Mouse (Mus musculus) liver (tissue): ENCODE results near the gene Csnk1g1.

Experiments
- DNase-seq: peaks from one replicate; pipeline ENCODE4 v3.0.0-alpha.2; 2020; ENCODE audit warnings: mixed read lengths

The Csnk1g1 gene

GRCm38 (mm10) chr9:65908394-65909300 is at the start of gene Csnk1g1, which contains the start of gene Trip4:
Csnk1g1 (plus strand) TSS chr9:65908924.
Trip4 (minus strand) TSS chr9:65908794.
- DNase-seq = peak; percentile 92

DNA sequence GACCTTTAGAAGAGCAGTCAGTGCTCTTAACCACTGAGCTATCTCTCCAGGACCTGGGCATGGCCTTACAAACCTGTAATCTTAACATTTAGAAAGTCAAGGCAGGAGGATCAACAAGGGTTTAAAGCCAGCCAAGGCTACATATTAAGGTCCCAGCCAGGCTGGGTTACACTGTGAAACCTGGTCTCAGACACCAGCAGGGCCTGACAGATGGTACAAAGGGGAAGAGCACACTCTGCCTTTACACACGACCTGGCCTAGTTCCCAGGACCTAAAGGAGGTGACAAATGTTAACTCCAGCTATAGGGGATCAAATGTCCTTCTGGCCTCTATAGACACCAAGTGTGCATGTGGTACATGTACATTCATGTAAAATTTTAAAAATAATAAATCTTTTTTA is 49.1 kb upstream of the Csnk1g1 start:
- no peak for DNase-seq

DNA sequence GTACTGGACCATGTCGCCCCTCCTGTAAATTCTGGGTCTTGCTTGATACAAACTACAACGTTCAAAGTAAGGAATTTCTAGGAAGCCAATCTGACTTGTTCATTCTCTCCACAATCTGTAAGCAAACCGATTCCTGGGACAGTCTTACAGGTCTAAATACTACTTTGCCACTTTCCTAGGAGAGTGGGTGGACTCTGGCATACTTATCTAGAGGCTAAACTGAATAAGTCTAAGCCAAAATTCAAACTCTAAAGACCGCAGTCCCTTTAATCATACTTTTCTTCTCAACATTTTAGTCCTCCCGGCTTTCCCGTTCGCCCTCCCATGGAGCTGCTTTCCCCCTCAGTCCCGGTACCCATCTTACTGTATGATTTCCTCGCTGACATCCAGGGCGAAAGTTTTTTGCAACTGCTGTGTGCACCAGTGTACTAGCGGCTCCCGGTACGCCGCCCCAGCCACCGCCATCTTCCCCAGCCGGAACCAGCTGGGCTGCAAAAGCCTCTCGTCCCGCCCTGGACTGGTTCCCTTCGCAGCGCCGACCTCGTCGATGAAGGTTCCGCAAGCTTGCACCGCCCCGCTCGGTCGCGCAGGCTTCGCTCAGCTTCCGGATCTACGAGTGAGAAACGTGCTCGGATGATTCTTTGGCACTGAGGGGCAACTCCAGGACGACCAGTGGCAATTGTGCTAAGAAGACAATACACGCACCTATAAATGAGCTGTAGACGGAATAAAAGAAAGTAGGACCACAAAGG is 24.0 kb upstream of the Csnk1g1 start:
- peak; percentile 93 for DNase-seq

DNA sequence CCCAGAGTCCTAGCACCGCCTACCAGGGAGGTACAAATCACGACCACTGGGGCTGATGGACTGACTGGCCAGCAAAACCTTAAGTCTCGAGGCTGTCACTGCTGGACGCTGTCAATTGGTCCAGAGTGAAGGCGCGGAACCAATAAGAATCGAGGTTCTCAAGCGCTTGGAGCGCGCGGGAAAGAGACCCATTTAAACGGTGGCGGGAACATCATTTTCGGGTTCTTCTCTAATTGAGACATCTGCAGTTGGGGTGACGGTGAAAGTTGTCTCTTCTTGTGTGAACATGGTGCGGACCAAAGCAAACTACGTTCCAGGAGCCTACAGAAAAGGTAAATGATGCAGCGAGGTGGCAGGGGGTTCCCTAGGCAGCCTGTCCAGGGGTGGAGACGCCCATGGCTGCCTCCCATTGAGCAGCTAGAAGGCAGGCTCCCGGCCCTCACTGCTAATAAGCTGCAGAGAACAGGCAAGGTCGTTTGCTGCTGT is 18.5 kb upstream of the Csnk1g1 start, which contains the start of gene Pclaf:
Pclaf (plus strand) TSS at position 95 of the 486 bp plus-strand sequence.
- DNase-seq = peak; percentile 86

- peak; percentile 21 for DNase-seq
These were observed 17.6 kb upstream of the Csnk1g1 start for GRCm38 (mm10) chr9:65891126-65891525.

DNA sequence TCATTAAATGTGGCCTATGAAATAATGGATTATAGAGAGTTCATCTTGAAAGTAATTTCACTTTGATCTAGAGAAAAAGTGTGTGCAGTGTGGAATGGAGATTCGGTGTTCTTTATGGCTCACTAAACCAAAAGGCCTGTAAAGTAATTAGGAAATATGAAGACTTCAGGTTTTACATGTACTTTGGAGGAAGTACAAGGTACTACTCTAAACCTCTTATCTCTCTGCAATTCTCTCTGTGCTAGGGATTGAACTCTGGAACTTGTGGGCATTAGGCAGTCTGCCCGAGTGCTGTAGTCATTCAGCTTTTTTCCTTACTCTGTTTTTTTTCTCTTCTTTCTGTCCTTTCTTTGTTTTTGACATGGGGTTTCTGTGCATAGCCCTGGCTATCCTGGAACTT is 11.7 kb upstream of the Csnk1g1 start:
- DNase-seq = no peak

DNA sequence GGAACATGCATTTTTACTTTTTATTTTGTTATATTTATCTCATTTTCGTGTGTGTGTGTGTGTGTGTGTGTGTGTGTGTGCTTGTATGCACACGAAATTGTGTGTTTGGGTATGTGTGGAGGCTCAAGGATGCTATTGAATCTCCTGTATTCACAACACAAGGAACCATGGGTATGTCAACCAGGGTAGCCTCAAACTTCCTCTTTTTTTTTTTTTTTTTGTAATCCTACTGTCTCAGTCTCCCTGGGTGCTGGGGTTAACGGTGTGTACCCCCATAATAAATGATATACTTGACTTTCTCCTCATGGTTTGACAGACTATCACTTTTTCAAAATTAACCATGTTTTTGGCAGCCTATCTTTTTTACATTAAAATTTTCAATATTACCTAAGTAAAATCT is 5.8 kb upstream of the Csnk1g1 start:
- DNase-seq = no peak

- DNase-seq = no peak
These were observed 5.3 kb upstream of the Csnk1g1 start for GRCm38 (mm10) chr9:65903419-65903818.

- peak; percentile 63 for DNase-seq
These were observed 627 bp downstream of the Csnk1g1 start for GRCm38 (mm10) chr9:65909301-65909801.

DNA sequence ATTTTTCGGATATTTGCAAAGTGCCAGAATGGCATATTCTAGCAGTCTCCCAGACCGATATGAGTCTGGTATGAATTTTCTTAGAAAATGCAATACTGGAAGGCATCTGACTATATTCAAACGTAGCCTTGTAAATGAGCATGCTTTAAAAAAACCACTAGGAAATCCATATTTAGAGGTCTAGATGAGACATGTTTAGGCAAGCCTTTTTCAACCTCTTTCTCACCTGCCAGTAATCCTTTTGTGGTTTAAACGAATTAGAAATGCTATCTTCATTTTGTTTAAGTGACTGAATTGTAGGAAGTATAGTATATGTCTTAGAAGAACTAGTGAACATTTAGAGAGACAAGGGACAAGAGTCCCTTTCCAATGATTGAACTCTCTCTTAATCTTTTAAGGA is 1.1 kb downstream of the Csnk1g1 start:
- no peak for DNase-seq

DNA sequence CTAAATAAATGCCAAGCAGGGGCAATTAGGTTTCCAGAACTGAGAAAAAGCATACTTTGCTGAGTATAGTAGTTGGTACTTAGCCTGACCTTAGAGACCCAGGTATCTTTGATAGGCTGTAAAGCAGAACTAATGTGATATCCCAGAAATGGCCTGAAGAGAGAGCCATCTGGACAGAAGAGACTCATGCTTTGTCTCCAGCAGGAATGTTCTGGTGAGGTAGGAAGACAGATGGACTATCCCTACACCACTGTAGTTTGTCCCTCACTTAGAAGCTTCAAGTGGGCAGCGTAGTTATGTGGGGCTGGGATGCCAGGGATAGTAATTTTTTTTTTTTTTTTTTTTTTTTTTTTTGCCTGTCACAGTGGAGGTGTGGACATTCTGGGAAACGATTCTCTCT is 5.3 kb downstream of the Csnk1g1 start:
- DNase-seq = no peak

DNA sequence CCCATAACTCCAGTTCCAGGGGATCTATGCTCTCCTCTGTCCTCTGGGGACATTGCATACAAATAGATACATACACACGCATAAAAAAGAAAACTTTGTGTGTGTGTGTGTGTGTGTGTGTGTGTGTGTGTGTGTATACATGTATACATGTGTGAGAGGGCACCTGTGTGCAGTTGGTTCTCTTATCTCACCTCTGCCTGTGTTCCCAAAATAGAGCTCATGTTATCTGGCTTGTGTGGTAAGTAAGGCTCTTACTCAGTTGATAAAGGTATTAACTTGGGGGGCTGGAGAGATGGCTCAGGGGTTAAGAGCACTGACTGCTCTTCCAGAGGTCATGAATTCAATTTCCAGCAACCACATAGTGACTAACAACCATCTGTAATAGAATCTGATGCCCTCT is 8.3 kb downstream of the Csnk1g1 start:
- DNase-seq = no peak

GRCm38 (mm10) chr9:65928456-65928855 is 19.7 kb downstream of the Csnk1g1 start:
- DNase-seq = no peak

- DNase-seq = no peak
These were observed 21.1 kb downstream of the Csnk1g1 start for GRCm38 (mm10) chr9:65929826-65930225.

DNA sequence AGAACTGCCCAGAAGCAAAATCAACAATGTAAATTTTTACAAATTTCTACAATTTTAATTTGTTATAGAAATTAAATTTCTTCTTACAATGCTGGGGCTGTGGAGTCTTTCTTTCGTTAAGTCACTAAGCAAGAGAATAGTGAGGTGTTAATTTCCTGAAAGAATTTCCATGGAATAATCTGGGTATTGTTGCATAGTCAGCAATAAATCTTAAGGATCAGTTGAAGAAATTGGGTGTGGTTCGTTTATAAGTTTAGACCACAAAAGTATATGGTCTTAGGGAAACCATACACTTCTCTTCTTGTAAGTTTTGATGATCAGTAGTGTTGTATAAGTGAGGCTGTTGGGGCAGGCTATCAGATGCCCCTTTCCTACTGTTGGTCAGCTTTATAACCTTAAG is 28.8 kb downstream of the Csnk1g1 start:
- no peak for DNase-seq

DNA sequence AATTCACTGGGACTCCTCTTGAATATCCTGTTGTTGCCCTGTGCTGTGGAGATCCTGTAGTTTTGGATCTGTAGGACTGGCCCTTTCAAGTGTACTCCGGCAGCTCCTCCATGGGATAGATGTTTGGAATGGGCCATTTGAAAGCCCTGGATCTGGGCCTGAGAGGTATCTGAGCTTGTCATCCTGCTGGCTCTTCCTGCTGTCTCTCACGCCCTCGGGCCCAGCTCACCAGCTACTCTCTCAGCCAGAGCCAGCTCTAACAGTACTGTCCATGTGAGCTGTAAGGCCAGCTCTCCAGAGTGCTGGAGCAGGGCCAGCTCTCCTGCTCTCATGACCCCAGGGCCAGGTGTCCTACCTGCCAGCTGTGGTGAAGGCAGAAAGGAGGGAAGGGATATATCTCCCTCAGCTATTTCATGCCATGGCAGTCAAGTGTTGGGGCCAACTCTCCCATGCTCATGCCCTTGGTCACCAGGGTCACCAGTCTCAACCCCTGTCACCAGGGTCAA is 42.4 kb downstream of the Csnk1g1 start:
- no peak for DNase-seq

- no peak for DNase-seq
These were observed 61.3 kb downstream of the Csnk1g1 start for GRCm38 (mm10) chr9:65970009-65970408.

DNA sequence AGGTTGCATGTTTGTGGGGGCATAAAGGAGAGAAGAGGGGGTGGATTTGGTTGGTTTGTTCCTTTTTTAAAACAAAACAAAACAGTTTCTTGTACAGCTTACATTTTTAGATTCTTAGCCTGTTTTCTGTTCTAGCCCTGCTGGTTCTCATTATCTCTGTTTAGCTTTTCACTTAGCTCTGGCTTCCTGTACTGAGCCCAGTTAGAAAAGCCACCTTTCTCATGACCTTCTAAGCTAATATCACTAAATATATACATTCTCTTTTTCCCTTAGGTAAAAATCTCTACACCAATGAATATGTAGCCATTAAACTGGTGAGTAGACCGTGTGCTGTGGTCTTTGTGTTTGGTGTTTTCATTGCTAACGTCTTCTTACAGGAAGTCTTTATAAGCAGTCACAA is 64.5 kb downstream of the Csnk1g1 start:
- no peak for DNase-seq

- no peak for DNase-seq
These were observed 67.2 kb downstream of the Csnk1g1 start for GRCm38 (mm10) chr9:65975886-65976285.

- no peak for DNase-seq
These were observed 74.1 kb downstream of the Csnk1g1 start for GRCm38 (mm10) chr9:65982841-65983240.

DNA sequence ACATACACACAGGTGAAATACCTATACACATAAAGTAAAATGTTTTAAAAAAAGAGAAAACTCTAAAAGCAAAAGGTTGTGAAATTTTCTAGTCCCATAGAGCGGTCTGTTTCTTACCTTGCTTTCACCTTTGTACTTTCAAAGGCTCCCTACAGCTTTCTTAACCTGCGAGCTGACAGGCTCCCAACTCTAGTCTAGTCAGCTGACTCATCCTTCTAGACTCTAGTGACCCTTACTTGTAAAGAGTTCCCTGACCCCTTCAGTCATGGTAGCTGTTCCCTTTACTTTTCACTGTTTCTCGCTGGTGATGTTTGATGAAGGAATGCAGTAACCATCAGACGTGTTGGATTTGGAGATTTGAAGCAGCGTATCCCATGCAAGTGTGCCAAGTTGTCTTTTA is 78.3 kb downstream of the Csnk1g1 start:
- DNase-seq = no peak

DNA sequence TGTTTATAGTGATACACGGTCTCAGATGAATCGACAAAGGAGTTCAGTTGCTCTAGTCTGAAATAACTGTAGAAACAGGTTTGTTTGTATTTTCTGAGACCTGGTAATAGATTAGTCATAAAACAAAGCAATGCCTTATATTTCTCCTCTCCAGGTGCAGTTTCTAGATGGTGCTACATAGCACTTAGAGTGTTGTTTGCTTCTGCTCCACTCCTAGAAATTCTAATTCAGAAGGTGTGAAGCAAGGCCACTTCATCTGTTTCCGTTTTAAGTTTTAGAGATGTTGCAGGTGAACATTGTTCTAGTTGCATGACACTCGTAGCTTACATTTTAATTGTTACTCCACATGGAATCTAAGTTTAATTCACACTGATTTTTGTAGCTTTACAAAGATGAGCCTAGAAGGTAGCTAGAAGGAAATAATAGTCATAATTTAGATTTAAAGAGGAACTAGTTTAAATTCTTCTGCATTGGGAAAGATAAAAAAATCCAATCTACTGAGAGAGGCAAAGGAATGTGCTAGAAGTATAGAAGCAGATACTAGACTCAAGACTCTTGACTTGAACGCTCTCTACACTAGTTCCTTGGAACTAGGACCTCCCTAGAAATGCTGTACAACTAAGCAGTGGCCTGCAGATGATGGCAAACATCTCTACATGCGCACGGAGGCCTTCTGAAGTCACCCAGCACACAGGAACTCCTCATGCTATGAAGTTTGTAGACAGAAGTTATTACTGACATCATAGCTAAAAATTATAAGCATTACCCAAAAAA is 87.1 kb downstream of the Csnk1g1 start:
- no peak for DNase-seq
